Mouse (Mus musculus): ENCODE measurements around the gene Ptpn21. TPM values are rescaled to one million over a fixed set of nuclear protein-coding genes. Genes with fewer than 3 reads are reported as not detected.

Ptpn21 gene
- polyA plus RNA-seq, 1 experiment from 2014 or later = 5.7 TPM

DNA sequence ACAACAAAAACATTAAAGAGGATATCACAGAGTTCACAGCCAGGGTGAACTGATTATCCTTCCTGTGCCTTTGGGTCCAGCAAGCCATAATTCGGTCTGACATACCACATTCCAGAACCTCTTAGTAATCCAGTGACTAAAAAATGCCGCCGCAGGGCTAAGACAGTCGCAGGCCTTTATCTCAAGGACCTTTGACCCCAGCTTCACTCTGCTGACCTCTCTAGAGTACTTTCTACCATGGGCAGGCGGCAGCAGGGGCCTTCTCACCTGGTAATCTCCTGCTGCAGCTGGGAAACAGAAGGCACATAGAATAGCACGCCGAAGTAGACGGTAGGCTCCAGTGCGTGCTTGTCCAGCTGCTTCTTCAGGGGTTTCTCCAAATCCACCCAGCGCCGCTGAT lies 22.4 kb downstream of the Ptpn21 start:
- H3K9me3 ChIP-seq (ENCODE audit: control insufficient read depth, low read length) = no peaks in the 10 kb centered on the region
- H3K27me3 ChIP-seq (replicated peaks; ENCODE audit: control insufficient read depth, insufficient read depth, low read length) = no peaks in the 10 kb centered on the region
- H3K9ac ChIP-seq (ENCODE audit: low read depth, low read length) = no peak overlapping the region
- no peak overlapping the region for H3K27ac ChIP-seq (ENCODE audit: low read depth, low read length)
- no peak for DNase-seq (ENCODE audit: low spot score)
- no peak overlapping the region for H3K4me3 ChIP-seq (ENCODE audit: low read depth, low read length)
- peaks cover 14% of the 10 kb centered on the region for H3K4me1 ChIP-seq (replicated peaks; ENCODE audit: control insufficient read depth, insufficient read depth, low read length)
- no peak overlapping the region for H3K4me2 ChIP-seq
- ATAC-seq (replicated peaks; ENCODE audit: low FRiP score) = no peak
- no peaks in the 10 kb centered on the region for H3K36me3 ChIP-seq (ENCODE audit: control insufficient read depth, insufficient read depth, low read length)
- 40% methylated on average over 11 of the region's 11 CpGs for WGBS

DNA sequence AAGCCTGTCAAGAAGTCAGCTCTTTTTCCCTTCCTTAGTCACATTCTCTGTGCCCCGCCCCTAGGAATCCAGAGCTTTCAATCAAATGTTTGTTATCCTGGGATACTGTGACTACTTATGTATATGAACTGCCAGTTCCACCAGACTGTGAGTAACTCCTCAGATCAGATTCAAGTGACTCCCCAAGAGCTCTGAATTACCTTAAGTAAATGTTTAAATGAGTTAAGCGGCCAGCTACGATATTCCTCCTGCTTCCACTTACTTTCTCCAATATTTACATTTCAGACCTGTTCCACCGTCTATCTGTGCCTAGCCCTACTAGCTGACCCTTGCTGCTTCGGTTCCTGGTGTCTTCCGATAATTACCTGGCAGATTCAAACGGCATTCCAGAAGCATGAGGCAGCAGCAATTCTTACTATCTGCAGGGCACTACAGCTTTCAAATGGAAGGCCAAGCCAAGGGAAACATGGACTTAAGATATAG lies 23.5 kb downstream of the Ptpn21 start:
- WGBS = 55% methylated on average over 7 of the region's 7 CpGs
- no peaks in the 10 kb centered on the region for H3K27me3 ChIP-seq (replicated peaks; ENCODE audit: control insufficient read depth, insufficient read depth, low read length)
- H3K36me3 ChIP-seq (ENCODE audit: control insufficient read depth, insufficient read depth, low read length) = no peaks in the 10 kb centered on the region
- no peak overlapping the region for H3K9ac ChIP-seq (ENCODE audit: low read depth, low read length)
- no peak overlapping the region for H3K4me3 ChIP-seq (ENCODE audit: low read depth, low read length)
- ATAC-seq (replicated peaks; ENCODE audit: low FRiP score) (no peak), DNase-seq (ENCODE audit: low spot score) (no peak)
- no peak overlapping the region for H3K27ac ChIP-seq (ENCODE audit: low read depth, low read length)
- H3K4me2 ChIP-seq = no peak overlapping the region
- H3K4me1 ChIP-seq (replicated peaks; ENCODE audit: control insufficient read depth, insufficient read depth, low read length) = peaks cover 14% of the 10 kb centered on the region
- H3K9me3 ChIP-seq (ENCODE audit: control insufficient read depth, low read length) = no peaks in the 10 kb centered on the region

- WGBS = 73% methylated on average over 6 of the region's 6 CpGs
- H3K27me3 ChIP-seq (replicated peaks; ENCODE audit: control insufficient read depth, insufficient read depth, low read length) = no peaks in the 10 kb centered on the region
- no peak overlapping the region for H3K4me3 ChIP-seq (ENCODE audit: low read depth, low read length)
- no peak overlapping the region for H3K4me2 ChIP-seq
- no peaks in the 10 kb centered on the region for H3K36me3 ChIP-seq (ENCODE audit: control insufficient read depth, insufficient read depth, low read length)
- H3K27ac ChIP-seq (ENCODE audit: low read depth, low read length) = no peak overlapping the region
- no peak for ATAC-seq (replicated peaks; ENCODE audit: low FRiP score)
- H3K9ac ChIP-seq (ENCODE audit: low read depth, low read length) = no peak overlapping the region
- H3K9me3 ChIP-seq (ENCODE audit: control insufficient read depth, low read length) = no peaks in the 10 kb centered on the region
- H3K4me1 ChIP-seq (replicated peaks; ENCODE audit: control insufficient read depth, insufficient read depth, low read length) = peaks cover 14% of the 10 kb centered on the region
- no peak for DNase-seq (ENCODE audit: low spot score)
These were observed 24.4 kb downstream of the Ptpn21 start for GRCm38 (mm10) chr12:98712819-98713218.

DNA sequence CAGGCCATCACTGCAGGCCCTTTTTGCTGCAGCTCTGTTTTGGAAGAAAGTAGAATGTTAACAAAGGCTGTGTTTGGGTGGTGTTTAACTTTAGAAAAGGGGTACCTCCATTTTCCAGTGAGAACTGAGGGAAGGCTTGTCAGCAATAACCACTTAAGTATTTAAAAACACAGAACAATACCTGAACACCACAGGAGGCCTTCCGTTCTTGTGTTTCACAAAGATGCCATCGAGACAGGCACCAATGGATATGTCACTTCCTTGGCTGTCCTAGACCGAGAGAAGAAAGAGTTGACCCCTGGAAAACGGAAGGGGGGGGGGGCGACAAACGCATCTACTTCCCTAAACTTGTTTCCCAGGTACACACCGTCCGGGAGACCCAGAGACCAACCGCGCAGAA lies 33.2 kb downstream of the Ptpn21 start:
- 85% methylated on average over 10 of the region's 10 CpGs for WGBS
- Histone ChIP-seq H3K9me3 (ENCODE audit: control insufficient read depth, low read length) (no peaks in the 10 kb centered on the region), H3K4me2 (no peak overlapping the region), H3K4me3 (ENCODE audit: low read depth, low read length) (no peak overlapping the region), H3K27ac (ENCODE audit: low read depth, low read length) (no peak overlapping the region), H3K9ac (ENCODE audit: low read depth, low read length) (no peak overlapping the region), H3K27me3 (replicated peaks; ENCODE audit: control insufficient read depth, insufficient read depth, low read length) (no peaks in the 10 kb centered on the region), H3K4me1 (replicated peaks; ENCODE audit: control insufficient read depth, insufficient read depth, low read length) (no peaks in the 10 kb centered on the region), H3K36me3 (ENCODE audit: control insufficient read depth, insufficient read depth, low read length) (no peaks in the 10 kb centered on the region)
- ATAC-seq (replicated peaks; ENCODE audit: low FRiP score) (no peak), DNase-seq (ENCODE audit: low spot score) (no peak)

GRCm38 (mm10) chr12:98703554-98703953 lies 33.7 kb downstream of the Ptpn21 start:
- no peak overlapping the region for H3K27ac ChIP-seq (ENCODE audit: low read depth, low read length)
- H3K36me3 ChIP-seq (ENCODE audit: control insufficient read depth, insufficient read depth, low read length) = no peaks in the 10 kb centered on the region; the same call in 1 of the 2 replicates
- WGBS = 83% methylated on average over 2 of the region's 2 CpGs
- no peaks in the 10 kb centered on the region for H3K4me1 ChIP-seq (replicated peaks; ENCODE audit: control insufficient read depth, insufficient read depth, low read length)
- no peak overlapping the region for H3K9ac ChIP-seq (ENCODE audit: low read depth, low read length)
- no peak for DNase-seq (ENCODE audit: low spot score)
- no peak overlapping the region for H3K4me3 ChIP-seq (ENCODE audit: low read depth, low read length)
- H3K9me3 ChIP-seq (ENCODE audit: control insufficient read depth, low read length) = no peaks in the 10 kb centered on the region
- no peaks in the 10 kb centered on the region for H3K27me3 ChIP-seq (replicated peaks; ENCODE audit: control insufficient read depth, insufficient read depth, low read length)
- no peak for ATAC-seq (replicated peaks; ENCODE audit: low FRiP score)
- H3K4me2 ChIP-seq = no peak overlapping the region

DNA sequence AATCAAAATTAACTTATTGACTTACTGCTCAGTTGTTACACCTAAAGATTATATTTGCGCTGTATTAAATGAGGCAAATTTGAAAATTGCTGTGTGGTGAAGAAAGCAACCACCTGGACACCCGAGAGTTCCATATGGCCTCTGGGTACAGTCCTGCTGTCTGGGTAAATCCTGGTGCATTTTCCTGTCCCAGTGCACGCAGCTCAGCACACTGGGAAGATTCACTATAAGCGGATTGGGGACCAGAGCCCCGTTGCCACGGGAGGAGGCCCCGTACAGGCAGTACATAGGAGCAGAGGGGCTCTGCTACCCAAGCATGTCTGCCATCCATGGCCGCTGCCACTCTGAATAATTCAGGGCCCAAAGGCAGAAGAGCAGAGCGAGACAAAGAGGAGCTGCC lies 35.6 kb downstream of the Ptpn21 start:
- DNase-seq (ENCODE audit: low spot score) (no peak), ATAC-seq (replicated peaks; ENCODE audit: low FRiP score) (no peak)
- no peaks in the 10 kb centered on the region for H3K27me3 ChIP-seq (replicated peaks; ENCODE audit: control insufficient read depth, insufficient read depth, low read length)
- no peak overlapping the region for H3K9ac ChIP-seq (ENCODE audit: low read depth, low read length)
- no peaks in the 10 kb centered on the region; the same call in 1 of the 2 replicates for H3K36me3 ChIP-seq (ENCODE audit: control insufficient read depth, insufficient read depth, low read length)
- H3K27ac ChIP-seq (ENCODE audit: low read depth, low read length) = no peak overlapping the region
- H3K4me1 ChIP-seq (replicated peaks; ENCODE audit: control insufficient read depth, insufficient read depth, low read length) = no peaks in the 10 kb centered on the region
- WGBS = 85% methylated on average over 9 of the region's 9 CpGs
- no peaks in the 10 kb centered on the region for H3K9me3 ChIP-seq (ENCODE audit: control insufficient read depth, low read length)
- H3K4me2 ChIP-seq = no peak overlapping the region
- H3K4me3 ChIP-seq (ENCODE audit: low read depth, low read length) = no peak overlapping the region

DNA sequence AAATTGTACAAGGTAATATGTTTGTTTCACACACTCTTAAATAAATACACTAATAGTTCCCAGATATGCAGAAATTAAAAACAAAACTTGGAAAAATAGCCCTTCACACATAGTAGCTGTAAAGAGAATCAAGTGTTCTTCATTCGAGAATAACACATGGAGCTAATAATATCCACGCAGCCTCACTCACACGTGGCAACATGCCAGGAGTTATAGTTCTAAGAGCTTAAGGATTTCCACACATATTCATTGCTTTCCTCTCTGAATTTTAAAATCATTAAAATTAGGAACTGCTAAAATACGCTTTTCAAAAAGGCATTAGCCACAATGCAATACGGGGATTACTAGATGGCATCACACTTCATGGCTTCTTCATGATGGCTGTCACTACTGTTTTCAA lies 40.0 kb downstream of the Ptpn21 start:
- Histone ChIP-seq H3K4me3 (ENCODE audit: low read depth, low read length) (no peak overlapping the region), H3K4me2 (no peak overlapping the region), H3K27ac (ENCODE audit: low read depth, low read length) (no peak overlapping the region), H3K9ac (ENCODE audit: low read depth, low read length) (no peak overlapping the region), H3K4me1 (replicated peaks; ENCODE audit: control insufficient read depth, insufficient read depth, low read length) (no peaks in the 10 kb centered on the region), H3K27me3 (replicated peaks; ENCODE audit: control insufficient read depth, insufficient read depth, low read length) (no peaks in the 10 kb centered on the region), H3K36me3 (ENCODE audit: control insufficient read depth, insufficient read depth, low read length) (no peaks in the 10 kb centered on the region; the same call in 1 of the 2 replicates), H3K9me3 (ENCODE audit: control insufficient read depth, low read length) (no peaks in the 10 kb centered on the region)
- ATAC-seq (replicated peaks; ENCODE audit: low FRiP score) (no peak), DNase-seq (ENCODE audit: low spot score) (no peak)
- WGBS = 84% methylated on average over 5 of the region's 5 CpGs

- Histone ChIP-seq H3K27me3 (replicated peaks; ENCODE audit: control insufficient read depth, insufficient read depth, low read length) (no peaks in the 10 kb centered on the region), H3K36me3 (ENCODE audit: control insufficient read depth, insufficient read depth, low read length) (no peaks in the 10 kb centered on the region; the same call in 1 of the 2 replicates), H3K4me3 (ENCODE audit: low read depth, low read length) (no peak overlapping the region), H3K4me1 (replicated peaks; ENCODE audit: control insufficient read depth, insufficient read depth, low read length) (no peaks in the 10 kb centered on the region), H3K9ac (ENCODE audit: low read depth, low read length) (no peak overlapping the region), H3K4me2 (no peak overlapping the region), H3K9me3 (ENCODE audit: control insufficient read depth, low read length) (no peaks in the 10 kb centered on the region), H3K27ac (ENCODE audit: low read depth, low read length) (no peak overlapping the region)
- WGBS = 84% methylated on average over 8 of the region's 8 CpGs
- ATAC-seq (replicated peaks; ENCODE audit: low FRiP score) (no peak), DNase-seq (ENCODE audit: low spot score) (no peak)
These were observed 47.0 kb downstream of the Ptpn21 start for GRCm38 (mm10) chr12:98690230-98690629.

- H3K27ac ChIP-seq (ENCODE audit: low read depth, low read length) = no peak overlapping the region
- H3K27me3 ChIP-seq (replicated peaks; ENCODE audit: control insufficient read depth, insufficient read depth, low read length) = no peaks in the 10 kb centered on the region
- H3K9me3 ChIP-seq (ENCODE audit: control insufficient read depth, low read length) = no peaks in the 10 kb centered on the region
- WGBS = 63% methylated on average over 6 of the region's 6 CpGs
- H3K4me3 ChIP-seq (ENCODE audit: low read depth, low read length) = no peak overlapping the region
- no peaks in the 10 kb centered on the region; the same call in 1 of the 2 replicates for H3K36me3 ChIP-seq (ENCODE audit: control insufficient read depth, insufficient read depth, low read length)
- no peak for ATAC-seq (replicated peaks; ENCODE audit: low FRiP score)
- H3K9ac ChIP-seq (ENCODE audit: low read depth, low read length) = no peak overlapping the region
- H3K4me1 ChIP-seq (replicated peaks; ENCODE audit: control insufficient read depth, insufficient read depth, low read length) = no peaks in the 10 kb centered on the region
- DNase-seq (ENCODE audit: low spot score) = no peak
- no peak overlapping the region for H3K4me2 ChIP-seq
These were observed 53.6 kb downstream of the Ptpn21 start for GRCm38 (mm10) chr12:98683574-98683973.

Data from liver, embryonic 11.5 days (tissue).